Mouse (Mus musculus) forebrain, postnatal 0 days (tissue): ENCODE results near the gene St6galnac5. TPM values are rescaled to one million over a fixed set of nuclear protein-coding genes. Genes with fewer than 3 reads are reported as not detected.
"Not testable (repeated sequence)": the region's sequence is repeated elsewhere in the genome, so short reads cannot be mapped to it uniquely, and the experiment has no call there.

ENCODE experiments used
- ATAC-seq: fragments of 200-750 bp; cut with Nextera tagmentation; 2 replicates; pipeline ENCODE4 v1.8.0; 2017; ENCODE audit warnings: mild to moderate bottlenecking, moderate library complexity
- DNase-seq: peaks from one replicate; pipeline ENCODE4 v3.0.0-alpha.2; 2015
- H3K27ac ChIP-seq: fragments of 300-500 bp; sonication (generic); 2 replicates; pipeline ENCODE4 v1.5.1; 2014; ENCODE audit warnings: low read depth, mild to moderate bottlenecking, antibody characterized with exemption, low read length, moderate library complexity, mixed read lengths
- H3K27me3 ChIP-seq: fragments of 300-500 bp; sonication (generic); 2 replicates; pipeline ENCODE4 v1.6.1; 2014; ENCODE audit warnings: mild to moderate bottlenecking, low read length, mixed read lengths; ENCODE audit not compliant: insufficient read depth
- H3K36me3 ChIP-seq: fragments of 300-500 bp; sonication (generic); 2 replicates; pipeline ENCODE4 v1.6.1; 2014; ENCODE audit warnings: mild to moderate bottlenecking, moderate library complexity; ENCODE audit not compliant: insufficient read depth
- H3K4me1 ChIP-seq: fragments of 300-500 bp; sonication (generic); 2 replicates; pipeline ENCODE4 v1.6.1; 2014; ENCODE audit warnings: antibody characterized with exemption; ENCODE audit not compliant: insufficient read depth
- H3K4me2 ChIP-seq: fragments of 300-500 bp; sonication (generic); 2 replicates; pipeline ENCODE4 v1.6.1; 2014; ENCODE audit warnings: low read depth, mild to moderate bottlenecking, moderate library complexity
- H3K4me3 ChIP-seq: fragments of 300-500 bp; sonication (generic); 2 replicates; pipeline ENCODE4 v1.5.1; 2014; ENCODE audit warnings: low read depth, low read length, mixed read lengths
- H3K9ac ChIP-seq: fragments of 300-500 bp; sonication (generic); 2 replicates; pipeline ENCODE4 v1.6.1; 2014; ENCODE audit warnings: mild to moderate bottlenecking
- H3K9me3 ChIP-seq: fragments of 300-500 bp; sonication (generic); 2 replicates; pipeline ENCODE4 v1.6.1; 2016; ENCODE audit warnings: low read length
- CTCF ChIP-seq: sonication (generic); IDR thresholded peaks from 2 replicates; pipeline ENCODE4 v1.5.1; 2016; ENCODE audit warnings: antibody characterized with exemption, control low read depth, low read depth
- whole genome bisulfite sequencing: fragments of 180-500 bp; shearing (Covaris S2); extraction: QIAGEN DNeasy Blood & Tissue Kit; methylation state at CpG from one replicate; pipeline ENCODE4 v1.1.7; 2014; 5-methylcytosine and 5-hydroxymethylcytosine counted together
- polyA plus RNA-seq: library from polyadenylated mRNA; unstranded; fragments of >200 nt; fragmentation: Nextera tagmentation; extraction: Ambion mirVana; gene quantifications from 2 replicates; pipeline ENCODE4 v1.2.1, GENCODE M21; 2015
- total RNA-seq: library from RNA; depleted of rRNA; stranded (reverse); fragments of >200 nt; gene quantifications from 2 replicates; pipeline ENCODE4 v1.2.3, GENCODE M21; 2014

The St6galnac5 gene
- total and polyA plus RNA-seq, 2 experiments from 2014 or later, result 26.8 to 38.3 TPM

DNA sequence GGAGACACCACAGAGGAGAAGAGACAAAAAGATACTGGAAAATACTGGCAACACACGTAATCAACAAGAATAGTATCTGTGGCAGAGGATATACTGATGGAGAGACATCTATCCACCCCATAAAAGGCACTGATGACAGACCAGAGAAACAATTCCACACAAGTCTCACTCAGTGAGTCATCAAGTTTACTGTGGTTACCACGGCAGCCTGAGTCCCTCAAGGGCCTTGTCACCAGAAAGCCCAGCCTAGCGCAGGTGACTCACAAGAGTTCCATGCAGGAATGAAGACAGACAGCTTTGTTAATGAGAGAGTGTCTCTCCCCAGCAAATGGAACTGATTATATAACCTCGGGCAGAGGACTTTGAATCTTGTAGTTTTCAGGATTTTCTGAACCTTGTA lies 168.1 kb downstream of the St6galnac5 start:
- no peaks in the 10 kb centered on the region; the same call in 1 of the 2 replicates for H3K36me3 ChIP-seq
- TF ChIP-seq CTCF, result no peak
- H3K4me1 ChIP-seq, result no peaks in the 10 kb centered on the region
- H3K27me3 ChIP-seq, result no peaks in the 10 kb centered on the region
- 72% methylated on average over 4 of the region's 4 CpGs for WGBS
- no peak for DNase-seq
- H3K9ac ChIP-seq, result no peak overlapping the region
- no peak overlapping the region for H3K4me2 ChIP-seq
- H3K27ac ChIP-seq, result no peak overlapping the region
- no peak overlapping the region for H3K4me3 ChIP-seq
- ATAC-seq, result no peak
- H3K9me3 ChIP-seq, result no peaks in the 10 kb centered on the region

DNA sequence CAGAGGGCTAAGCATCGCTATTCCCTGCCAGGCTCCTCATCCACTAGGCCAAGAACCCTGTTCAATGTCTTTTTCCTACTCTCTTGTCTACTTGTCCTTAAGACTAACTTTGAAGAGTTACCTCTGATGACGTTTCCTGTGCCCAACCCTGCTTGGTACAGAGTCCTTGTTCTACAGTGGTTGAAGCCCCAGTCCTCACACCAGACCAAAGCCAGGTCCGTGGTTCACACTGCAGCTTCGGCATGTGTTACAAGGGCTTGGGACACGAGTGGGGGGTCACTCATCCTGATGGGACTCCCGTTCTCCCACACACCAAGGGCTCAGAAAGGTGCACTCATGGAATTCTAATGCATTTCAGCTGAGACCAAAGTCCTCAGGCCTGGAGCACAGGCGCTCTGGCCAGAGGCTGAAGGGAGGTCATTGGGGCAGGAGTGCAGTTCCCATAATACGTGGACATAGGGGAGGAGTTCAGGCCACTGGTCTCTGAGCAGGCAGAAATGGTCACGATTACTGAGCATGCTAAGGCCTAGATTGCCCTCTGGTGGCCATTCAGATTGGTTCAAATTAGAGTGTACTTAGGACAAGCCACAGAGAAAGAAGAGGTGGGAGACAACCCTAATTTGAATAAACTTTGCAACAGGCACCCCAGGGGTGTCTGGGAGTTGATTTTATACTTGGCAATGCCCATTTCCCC lies 182.2 kb downstream of the St6galnac5 start:
- DNase-seq, result no peak
- ATAC-seq, result no peak

DNA sequence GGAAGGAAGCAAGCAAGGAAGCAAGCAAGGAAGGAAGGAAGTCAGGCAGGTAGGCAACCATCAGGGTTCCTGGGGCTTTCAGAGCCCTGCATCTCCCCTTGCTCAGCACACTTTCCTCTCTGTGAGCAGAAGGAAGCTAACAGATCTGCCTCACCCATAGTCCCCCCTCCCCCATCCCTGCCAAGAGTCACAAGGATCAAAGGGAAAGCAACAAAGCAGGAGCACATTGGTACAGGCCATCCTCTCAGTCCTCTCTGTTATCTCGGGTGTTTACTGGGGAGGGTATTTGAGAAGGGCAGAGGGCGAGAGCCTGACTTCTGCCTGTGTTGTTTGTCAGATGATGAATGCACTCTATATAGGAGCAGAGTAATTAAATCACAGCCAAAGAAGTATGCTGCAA lies 184.7 kb downstream of the St6galnac5 start:
- no peaks in the 10 kb centered on the region for H3K9me3 ChIP-seq
- no peak overlapping the region for H3K4me2 ChIP-seq
- no peak overlapping the region for H3K27ac ChIP-seq
- H3K9ac ChIP-seq, result no peak overlapping the region
- TF ChIP-seq CTCF, result no peak
- ATAC-seq (no peak), DNase-seq (no peak)
- no peaks in the 10 kb centered on the region for H3K27me3 ChIP-seq
- H3K4me1 ChIP-seq, result no peaks in the 10 kb centered on the region
- H3K4me3 ChIP-seq, result no peak overlapping the region
- H3K36me3 ChIP-seq, result no peaks in the 10 kb centered on the region; the same call in 1 of the 2 replicates
- 27% methylated on average over 2 of the region's 2 CpGs for WGBS

More for the DNA sequence above, 182.2 kb downstream of the St6galnac5 start:
- peak; percentile 50 for TF ChIP-seq CTCF
- no peak overlapping the region for H3K27ac ChIP-seq
- H3K9ac ChIP-seq, result no peak overlapping the region
- WGBS, result 83% methylated on average over 9 of the region's 9 CpGs
- no peak overlapping the region for H3K4me2 ChIP-seq
- no peaks in the 10 kb centered on the region for H3K4me1 ChIP-seq
- no peaks in the 10 kb centered on the region for H3K27me3 ChIP-seq
- no peak overlapping the region for H3K4me3 ChIP-seq
- H3K36me3 ChIP-seq, result no peaks in the 10 kb centered on the region; the same call in 1 of the 2 replicates
- no peaks in the 10 kb centered on the region for H3K9me3 ChIP-seq

DNA sequence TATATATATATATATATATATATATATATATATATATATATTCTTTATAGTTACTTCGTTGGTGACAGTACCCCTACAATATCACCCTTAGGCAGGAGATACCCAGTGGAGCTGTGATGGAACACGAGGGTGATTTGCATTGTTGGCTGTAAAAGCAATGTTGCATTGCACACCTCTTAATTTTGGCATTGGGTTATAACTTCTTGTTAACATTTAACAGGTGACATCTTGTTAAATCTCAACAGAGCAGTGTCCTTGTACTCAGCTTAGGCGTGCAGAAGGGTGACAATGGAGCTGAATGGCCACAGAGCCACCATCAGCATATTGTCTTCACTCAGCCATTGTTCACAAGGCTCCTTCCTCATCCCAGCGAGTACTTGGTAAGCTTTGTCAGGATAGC lies 185.8 kb downstream of the St6galnac5 start:
- 86% methylated on average over 4 of the region's 4 CpGs for WGBS
- ATAC-seq (no peak), DNase-seq (no peak)
- Histone ChIP-seq H3K9me3 (no peaks in the 10 kb centered on the region), H3K4me2 (no peak overlapping the region), H3K4me3 (no peak overlapping the region), H3K36me3 (no peaks in the 10 kb centered on the region; the same call in 1 of the 2 replicates), H3K27ac (no peak overlapping the region), H3K27me3 (no peaks in the 10 kb centered on the region), H3K4me1 (no peaks in the 10 kb centered on the region), H3K9ac (no peak overlapping the region)
- no peak for TF ChIP-seq CTCF

DNA sequence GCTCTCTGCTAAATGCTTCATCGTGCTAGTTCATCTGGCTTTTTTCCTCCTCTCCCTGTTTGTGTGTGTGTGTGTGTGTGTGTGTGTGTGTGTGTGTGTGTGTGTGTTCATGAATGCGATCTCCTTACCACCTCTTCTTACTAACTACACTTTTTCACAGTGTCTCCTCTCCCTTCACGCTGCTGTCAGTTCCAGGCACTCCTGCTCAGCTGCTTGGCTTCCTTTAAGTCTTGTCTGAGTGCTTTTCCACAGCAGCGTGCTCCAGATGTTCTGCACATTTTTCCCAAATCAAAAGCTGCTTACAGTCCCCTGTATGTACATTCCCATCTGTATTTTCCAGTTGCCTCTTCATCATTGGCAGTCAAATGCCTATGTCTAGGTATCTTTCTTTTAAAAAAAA lies 189.0 kb downstream of the St6galnac5 start:
- H3K4me2 ChIP-seq, result no peak overlapping the region
- H3K4me1 ChIP-seq, result no peaks in the 10 kb centered on the region
- WGBS, result 80% methylated on average over 4 of the region's 4 CpGs
- no peaks in the 10 kb centered on the region for H3K9me3 ChIP-seq
- H3K4me3 ChIP-seq, result no peak overlapping the region
- H3K27me3 ChIP-seq, result no peaks in the 10 kb centered on the region
- no peak overlapping the region for H3K9ac ChIP-seq
- ATAC-seq (0 out of 2 replicates have a peak, but pooled peaks have one; percentile 27), DNase-seq (no peak)
- H3K27ac ChIP-seq, result no peak overlapping the region
- H3K36me3 ChIP-seq, result no peaks in the 10 kb centered on the region; the same call in 1 of the 2 replicates
- TF ChIP-seq CTCF, result no peak

DNA sequence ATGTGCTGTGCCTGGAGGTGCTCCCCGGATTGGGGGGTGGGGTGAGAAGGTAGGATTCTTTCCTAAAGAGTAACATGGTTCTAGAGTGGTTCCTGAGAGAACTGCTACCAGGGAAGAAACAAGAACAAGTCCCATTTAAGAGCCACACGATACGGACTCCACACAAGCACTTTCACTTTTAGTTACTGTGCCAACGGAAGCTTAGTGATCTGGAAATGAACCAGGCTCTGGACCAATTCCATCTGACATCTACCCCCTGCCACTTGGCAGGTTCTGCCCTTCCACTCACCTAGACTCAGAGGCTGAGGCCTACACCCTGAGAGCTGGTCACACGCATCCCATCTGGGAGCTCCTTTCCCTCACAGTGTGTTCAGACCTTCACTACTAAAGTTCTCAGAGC lies 189.4 kb downstream of the St6galnac5 start:
- Histone ChIP-seq H3K27ac (no peak overlapping the region), H3K9me3 (no peaks in the 10 kb centered on the region), H3K4me1 (no peaks in the 10 kb centered on the region), H3K27me3 (no peaks in the 10 kb centered on the region), H3K9ac (no peak overlapping the region), H3K4me2 (no peak overlapping the region), H3K36me3 (no peaks in the 10 kb centered on the region; the same call in 1 of the 2 replicates), H3K4me3 (no peak overlapping the region)
- DNase-seq, result no peak
- WGBS, result 80% methylated on average over 5 of the region's 5 CpGs
- no peak for TF ChIP-seq CTCF
- ATAC-seq, result no peak

DNA sequence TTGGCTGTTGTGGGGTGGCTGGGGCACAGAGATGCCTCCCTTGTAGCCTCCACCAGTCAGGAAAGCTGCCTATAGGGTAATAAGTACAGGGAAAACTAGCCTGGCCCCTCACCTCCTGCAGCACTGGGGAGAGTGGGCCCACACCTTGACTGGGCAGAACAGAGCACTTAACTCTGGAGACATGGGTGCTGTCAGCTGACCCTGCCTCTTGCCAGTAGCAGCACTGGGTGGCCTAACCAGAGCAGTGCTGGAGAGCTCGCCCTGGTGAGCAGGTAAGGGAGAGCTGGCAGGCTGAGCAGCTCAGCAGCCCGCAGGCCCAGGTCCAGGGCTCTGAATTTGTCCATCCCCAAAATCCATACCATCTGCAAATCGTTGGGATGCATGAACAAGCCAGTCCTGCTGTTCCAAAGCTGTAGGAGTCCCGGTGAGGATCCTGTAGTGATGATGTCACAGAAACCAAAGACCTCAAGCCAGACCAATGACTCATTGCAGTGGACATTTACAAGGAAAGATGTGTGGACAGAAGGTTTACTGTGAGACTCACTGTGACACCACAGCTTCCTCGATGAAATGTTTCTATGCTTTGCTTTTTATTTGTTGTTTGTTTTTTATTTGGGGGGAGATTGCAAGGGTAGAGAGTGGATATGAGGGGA lies 193.6 kb downstream of the St6galnac5 start:
- not testable (repeated sequence) for ATAC-seq, H3K9ac ChIP-seq, H3K9me3 ChIP-seq, H3K4me3 ChIP-seq, H3K36me3 ChIP-seq, DNase-seq, H3K4me2 ChIP-seq, H3K27ac ChIP-seq, H3K4me1 ChIP-seq, H3K27me3 ChIP-seq
- WGBS, result 92% methylated on average over 5 of the region's 5 CpGs

DNA sequence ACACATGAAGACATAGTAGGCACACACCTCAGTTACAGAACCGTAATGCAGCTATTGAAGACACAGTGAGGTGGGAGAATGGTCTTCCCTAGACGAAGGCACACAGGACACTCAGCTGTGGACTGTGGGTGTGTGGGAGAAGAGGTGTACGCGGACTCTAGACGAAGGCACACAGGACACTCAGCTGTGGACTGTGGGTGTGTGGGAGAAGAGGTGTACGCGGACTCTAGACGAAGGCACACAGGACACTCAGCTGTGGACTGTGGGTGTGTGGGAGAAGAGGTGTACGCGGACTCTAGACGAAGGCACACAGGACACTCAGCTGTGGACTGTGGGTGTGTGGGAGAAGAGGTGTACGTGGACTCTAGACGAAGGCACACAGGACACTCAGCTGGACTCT lies 197.7 kb downstream of the St6galnac5 start:
- not testable (repeated sequence) for H3K27me3 ChIP-seq, H3K4me2 ChIP-seq, H3K27ac ChIP-seq, ATAC-seq, H3K9ac ChIP-seq, H3K36me3 ChIP-seq, H3K4me1 ChIP-seq, H3K9me3 ChIP-seq, H3K4me3 ChIP-seq, DNase-seq
- WGBS, result 92% methylated on average over 6 of the region's 13 CpGs
